Mouse (Mus musculus) cerebellum, adult 2 months (tissue): ENCODE results near the gene Ranbp3.

Source experiments
- CTCF ChIP-seq: fragments of 200-500 bp; IDR thresholded peaks from 2 replicates; pipeline ENCODE4 v1.5.1; 2011; ENCODE audit warnings: low read depth, mild to moderate bottlenecking, control low read depth, low read length, moderate library complexity, borderline replicate concordance; ENCODE audit not compliant: insufficient read depth
- POLR2A ChIP-seq: fragments of 200-500 bp; IDR thresholded peaks from 2 replicates; pipeline ENCODE4 v1.6.1; 2011; ENCODE audit warnings: low read length, control low read depth, borderline replicate concordance; ENCODE audit not compliant: insufficient read depth

- TF ChIP-seq POLR2A (no peak), CTCF (no peak)
Measured at GRCm38 (mm10) chr17:56759261-56759660, 86.2 kb downstream of the Ranbp3 start.
